Mouse (Mus musculus) myocyte (in vitro differentiated cells): ENCODE data around the gene Cfb.

ENCODE experiments used
- CEBPB ChIP-seq: IDR thresholded peaks from 2 replicates; pipeline ENCODE4 v1.6.1; 2011; ENCODE audit warnings: mild to moderate bottlenecking, moderate library complexity; ENCODE audit not compliant: poor library complexity, insufficient read depth, severe bottlenecking
- E2F4 ChIP-seq: IDR thresholded peaks from one replicate; pipeline ENCODE4 v1.6.1; 2011; ENCODE audit warnings: mild to moderate bottlenecking, control low read depth, moderate library complexity; ENCODE audit not compliant: insufficient read depth
- MAX ChIP-seq: IDR thresholded peaks from one replicate; pipeline ENCODE4 v1.6.1; 2011; ENCODE audit warnings: low read depth, mild to moderate bottlenecking, control low read depth
- MYOG ChIP-seq, 3 experiments: IDR thresholded peaks; one replicate each; pipeline ENCODE4 v1.6.1; 2011; ENCODE audit warnings: control low read depth in 2 of 3, low read depth in 2 of 3, mild to moderate bottlenecking in 2 of 3; ENCODE audit not compliant: insufficient read length in 2 of 3, control insufficient read depth in 1 of 3, insufficient read depth in 1 of 3
- POLR2A ChIP-seq: IDR thresholded peaks from one replicate; pipeline ENCODE4 v1.6.1; 2011; ENCODE audit warnings: low read depth, mild to moderate bottlenecking, control low read depth, moderate library complexity; ENCODE audit not compliant: insufficient read length
- REST ChIP-seq: IDR thresholded peaks from one replicate; pipeline ENCODE4 v1.6.1; 2011; ENCODE audit warnings: mild to moderate bottlenecking, control low read depth, moderate library complexity; ENCODE audit not compliant: insufficient read depth, insufficient read length
- USF1 ChIP-seq: IDR thresholded peaks from one replicate; pipeline ENCODE4 v1.6.1; 2011; ENCODE audit warnings: low read depth, mild to moderate bottlenecking, control low read depth, moderate library complexity

- TF ChIP-seq CEBPB, result no peak
- TF ChIP-seq POLR2A, result no peak
- TF ChIP-seq MAX, result no peak
- TF ChIP-seq REST, result no peak
- no peak for TF ChIP-seq MYOG (IDR thresholded peaks at IDR 0.05; ENCODE audit: control insufficient read depth in 1 of 3, insufficient read depth in 1 of 3, insufficient read length in 2 of 3, low read depth in 2 of 3)
- no peak for TF ChIP-seq USF1
- TF ChIP-seq E2F4, result no peak
Measured at GRCm38 (mm10) chr17:34840736-34841307, 21.5 kb downstream of the Cfb start.
